Mouse (Mus musculus): ENCODE measurements around the gene Ifi47.
"Not testable (repeated sequence)": the region's sequence is repeated elsewhere in the genome, so short reads cannot be mapped to it uniquely, and the experiment has no call there.

The Ifi47 gene

GRCm38 (mm10) chr11:49076001-49076757 is at the start of gene Ifi47:
TSS of gene Ifi47 (plus strand) at chr11:49076587.
- DNase-seq (ENCODE audit: low spot score), result not testable (repeated sequence)

- not testable (repeated sequence) for DNase-seq (ENCODE audit: low spot score)
Measured at GRCm38 (mm10) chr11:49050064-49050463, 26.3 kb upstream of the Ifi47 start.

- DNase-seq (ENCODE audit: low spot score), result not testable (repeated sequence)
Measured at GRCm38 (mm10) chr11:49051093-49051891, 25.1 kb upstream of the Ifi47 start, which contains the start of gene 9930111J21Rik2. TSS of gene 9930111J21Rik2 (minus strand) at chr11:49051242.

- DNase-seq (ENCODE audit: low spot score), result not testable (repeated sequence)
Measured at GRCm38 (mm10) chr11:49051894-49052293, 24.5 kb upstream of the Ifi47 start.

GRCm38 (mm10) chr11:49060061-49060460 is 16.3 kb upstream of the Ifi47 start:
- DNase-seq (ENCODE audit: low spot score), result not testable (repeated sequence)

- not testable (repeated sequence) for DNase-seq (ENCODE audit: low spot score)
Measured at GRCm38 (mm10) chr11:49061865-49062264, 14.5 kb upstream of the Ifi47 start.

- DNase-seq (ENCODE audit: low spot score), result not testable (repeated sequence)
Measured at GRCm38 (mm10) chr11:49063713-49064469, 12.5 kb upstream of the Ifi47 start, which contains the start of gene Tgtp2. TSS of gene Tgtp2 (minus strand) at chr11:49064206.

GRCm38 (mm10) chr11:49068358-49068757 is 8.0 kb upstream of the Ifi47 start:
- DNase-seq (ENCODE audit: low spot score), result no peak

- DNase-seq (ENCODE audit: low spot score), result no peak
Measured at GRCm38 (mm10) chr11:49077012-49077411, 625 bp downstream of the Ifi47 start.

- DNase-seq (ENCODE audit: low spot score), result no peak
Measured at GRCm38 (mm10) chr11:49078719-49079118, 2.3 kb downstream of the Ifi47 start.

GRCm38 (mm10) chr11:49080636-49081035 is 4.2 kb downstream of the Ifi47 start:
- no peak for DNase-seq (ENCODE audit: low spot score)

- no peak for DNase-seq (ENCODE audit: low spot score)
Measured at GRCm38 (mm10) chr11:49081356-49081755, 5.0 kb downstream of the Ifi47 start.

GRCm38 (mm10) chr11:49081886-49082285 is 5.5 kb downstream of the Ifi47 start:
- no peak for DNase-seq (ENCODE audit: low spot score)

- peak; percentile 24 for DNase-seq (ENCODE audit: low spot score)
Measured at GRCm38 (mm10) chr11:49083146-49083545, 6.8 kb downstream of the Ifi47 start.

GRCm38 (mm10) chr11:49083808-49084207 is 7.4 kb downstream of the Ifi47 start:
- no peak for DNase-seq (ENCODE audit: low spot score)

GRCm38 (mm10) chr11:49084385-49084784 is 8.0 kb downstream of the Ifi47 start:
- DNase-seq (ENCODE audit: low spot score), result no peak

GRCm38 (mm10) chr11:49084875-49085274 is 8.5 kb downstream of the Ifi47 start:
- DNase-seq (ENCODE audit: low spot score), result no peak

- no peak for DNase-seq (ENCODE audit: low spot score)
Measured at GRCm38 (mm10) chr11:49086858-49087361, 10.5 kb downstream of the Ifi47 start.

- no peak for DNase-seq (ENCODE audit: low spot score)
Measured at GRCm38 (mm10) chr11:49087830-49088616, 11.6 kb downstream of the Ifi47 start.

- DNase-seq (ENCODE audit: low spot score), result no peak
Measured at GRCm38 (mm10) chr11:49088990-49089652, 12.7 kb downstream of the Ifi47 start.

Measured in left cerebral cortex, adult 11 months (tissue).